Mouse (Mus musculus) G1E (cell line): ENCODE results near the gene Kcnk5.

Experiments
- CTCF ChIP-seq: IDR thresholded peaks from 2 replicates; pipeline ENCODE4 v1.5.1; 2012; ENCODE audit warnings: low read depth, low read length, inconsistent platforms, mixed read lengths
- GATA1 ChIP-seq: IDR thresholded peaks from 2 replicates; pipeline ENCODE4 v1.6.1; 2012; ENCODE audit warnings: borderline replicate concordance, low read length, inconsistent platforms, mixed read lengths
- GATA2 ChIP-seq: IDR thresholded peaks from 2 replicates; pipeline ENCODE4 v1.6.1; 2012; ENCODE audit warnings: low read depth, low read length, inconsistent platforms, borderline replicate concordance
- POLR2AphosphoS5 ChIP-seq: IDR thresholded peaks from 2 replicates; pipeline ENCODE4 v1.6.1; 2012; ENCODE audit warnings: low read depth, low read length, inconsistent platforms; ENCODE audit not compliant: insufficient replicate concordance
- TAL1 ChIP-seq: conservative IDR thresholded peaks from 2 replicates; pipeline ENCODE4 v1.6.1; 2012; ENCODE audit warnings: low read depth, low read length, inconsistent platforms, mixed read lengths

- TF ChIP-seq CTCF (no peak), GATA2 (no peak), GATA1 (no peak), POLR2AphosphoS5 (no peak), TAL1 (no peak)
These were observed 44.9 kb upstream of the Kcnk5 start for GRCm38 (mm10) chr14:20226488-20226887.
